Mouse (Mus musculus) spleen, adult 2 months (tissue): Measurements from ENCODE around the gene Rac2.

Experiments
- CTCF ChIP-seq: fragments of 200-500 bp; IDR thresholded peaks from 2 replicates; pipeline ENCODE4 v1.5.1; 2011; ENCODE audit warnings: mild to moderate bottlenecking, inconsistent platforms; ENCODE audit not compliant: insufficient read depth, insufficient read length, insufficient replicate concordance; ENCODE audit errors: extremely low read depth
- POLR2A ChIP-seq: fragments of 200-500 bp; IDR thresholded peaks from 2 replicates; pipeline ENCODE4 v1.6.1; 2011; ENCODE audit warnings: low read depth, low read length, inconsistent platforms

DNA sequence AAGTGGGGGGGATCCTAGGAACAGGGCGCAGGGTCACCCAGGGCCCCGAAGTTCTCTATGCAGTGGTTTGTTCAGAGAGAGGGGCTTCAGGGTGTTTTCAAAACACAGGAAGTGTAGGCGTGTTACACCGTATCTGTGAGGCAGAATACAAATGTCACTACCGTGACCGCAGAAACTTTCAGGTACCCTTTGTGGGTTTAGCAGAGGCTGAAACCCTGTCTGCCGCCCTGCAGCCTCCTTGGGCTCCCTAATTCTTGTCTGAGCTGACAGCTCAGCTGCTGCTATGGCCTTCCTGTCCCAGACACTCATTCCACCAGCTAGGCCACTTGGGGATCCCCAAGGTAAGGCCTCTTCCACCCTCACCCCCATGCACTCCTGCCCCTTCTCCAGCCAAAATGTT, 42.0 kb upstream of the Rac2 start:
- TF ChIP-seq CTCF (no peak), POLR2A (no peak)
